Mouse (Mus musculus) brain, embryonic 14.5 days (tissue): ENCODE measurements around the gene Tas1r1. TPM values are rescaled to one million over a fixed set of nuclear protein-coding genes. Genes with fewer than 3 reads are reported as not detected.
A peak's percentile ranks its signal among the peaks of the same experiment; 100 is the strongest.
"Not testable (repeated sequence)": the region's sequence is repeated elsewhere in the genome, so short reads cannot be mapped to it uniquely, and the experiment has no call there.

ENCODE experiments used
- DNase-seq: peaks from one replicate; pipeline ENCODE4 v3.0.0-alpha.2; 2011; ENCODE audit warnings: low read depth
- CTCF ChIP-seq: fragments of 200-500 bp; IDR thresholded peaks from 2 replicates; pipeline ENCODE4 v1.5.1; 2012; ENCODE audit warnings: inconsistent platforms, mild to moderate bottlenecking, moderate library complexity, borderline replicate concordance; ENCODE audit not compliant: insufficient read depth, insufficient read length; ENCODE audit errors: extremely low read depth
- POLR2A ChIP-seq: fragments of 200-500 bp; IDR thresholded peaks from 2 replicates; pipeline ENCODE4 v1.6.1; 2012; ENCODE audit warnings: mild to moderate bottlenecking, inconsistent platforms, borderline replicate concordance; ENCODE audit not compliant: poor library complexity, insufficient read depth, insufficient read length, severe bottlenecking; ENCODE audit errors: extremely low read depth
- polyA plus RNA-seq: library from polyadenylated mRNA; depleted of rRNA; stranded (reverse); fragments of >200 nt; gene quantifications from 2 replicates; pipeline ENCODE4 v1.2.3, GENCODE M21; 2012

Tas1r1 gene
- polyA plus RNA-seq, 1 experiment: 0.37 TPM

GRCm38 (mm10) chr4:152038985-152039830 lies 840 bp upstream of the Tas1r1 start, which contains the start of gene Nol9:
TSS of gene Nol9 (plus strand) at chr4:152039321.
- TF ChIP-seq CTCF (peak; percentile 99), POLR2A (peak; percentile 60; the same call in 1 of the 2 replicates)
- peak; percentile 96 for DNase-seq

DNA sequence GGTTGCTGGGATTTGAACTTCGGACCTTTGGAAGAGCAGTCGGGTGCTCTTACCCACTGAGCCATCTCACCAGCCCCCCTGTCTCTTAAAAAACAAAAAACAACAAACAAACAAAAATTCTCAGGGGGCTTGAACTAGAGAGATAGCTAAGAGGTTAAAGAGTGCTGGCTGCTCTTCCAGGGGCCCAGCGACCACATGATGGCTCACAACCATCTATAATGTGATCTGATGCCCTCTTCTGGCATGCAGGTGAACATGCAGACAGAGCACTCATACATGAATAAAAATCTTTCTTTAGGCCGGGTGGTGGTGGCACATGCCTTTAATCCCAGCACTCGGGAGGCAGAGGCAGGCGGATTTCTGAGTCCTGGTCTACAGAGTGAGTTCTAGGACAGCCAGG lies 1.9 kb downstream of the Tas1r1 start:
- not testable (repeated sequence) for DNase-seq

DNA sequence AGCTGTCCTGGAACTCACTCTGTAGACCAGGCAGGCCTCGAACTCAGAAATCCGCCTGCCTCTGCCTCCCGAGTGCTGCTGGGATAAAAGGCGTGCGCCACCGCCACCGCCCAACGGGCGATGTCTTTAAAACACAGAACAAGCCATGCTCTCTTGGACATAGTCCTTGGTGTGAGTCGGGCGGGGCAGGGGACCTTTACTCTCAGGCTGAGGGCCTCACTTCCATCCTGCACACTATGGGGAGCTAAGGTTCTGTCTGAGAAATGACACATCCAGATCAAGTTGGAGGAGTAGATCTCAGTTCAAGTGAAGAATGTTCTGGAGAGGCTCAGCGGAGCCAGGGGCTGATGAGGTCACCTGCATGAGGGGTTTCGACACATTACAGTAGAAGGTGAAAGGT lies 5.4 kb downstream of the Tas1r1 start:
- DNase-seq: no peak
- no peak for TF ChIP-seq CTCF
- TF ChIP-seq POLR2A: no peak

GRCm38 (mm10) chr4:152029997-152030396 lies 8.4 kb downstream of the Tas1r1 start:
- DNase-seq: peak; percentile 58
- peak; percentile 12; the same call in 1 of the 2 replicates for TF ChIP-seq CTCF
- TF ChIP-seq POLR2A: no peak

GRCm38 (mm10) chr4:152029087-152029486 lies 9.3 kb downstream of the Tas1r1 start:
- TF ChIP-seq POLR2A (no peak), CTCF (peak; percentile 8; the same call in 1 of the 2 replicates)

GRCm38 (mm10) chr4:152028456-152028855 lies 9.9 kb downstream of the Tas1r1 start:
- DNase-seq: no peak
- TF ChIP-seq POLR2A (no peak), CTCF (no peak)

More at GRCm38 (mm10) chr4:152029087-152029486, 9.3 kb downstream of the Tas1r1 start:
- DNase-seq: peak; percentile 8

GRCm38 (mm10) chr4:152027524-152027923 lies 10.8 kb downstream of the Tas1r1 start, which contains the start of gene Zbtb48:
TSS of gene Zbtb48 (minus strand) at chr4:152027671.
- peak; percentile 71; the same call in 1 of the 2 replicates for TF ChIP-seq POLR2A
- no peak for TF ChIP-seq CTCF
- DNase-seq: peak; percentile 98

DNA sequence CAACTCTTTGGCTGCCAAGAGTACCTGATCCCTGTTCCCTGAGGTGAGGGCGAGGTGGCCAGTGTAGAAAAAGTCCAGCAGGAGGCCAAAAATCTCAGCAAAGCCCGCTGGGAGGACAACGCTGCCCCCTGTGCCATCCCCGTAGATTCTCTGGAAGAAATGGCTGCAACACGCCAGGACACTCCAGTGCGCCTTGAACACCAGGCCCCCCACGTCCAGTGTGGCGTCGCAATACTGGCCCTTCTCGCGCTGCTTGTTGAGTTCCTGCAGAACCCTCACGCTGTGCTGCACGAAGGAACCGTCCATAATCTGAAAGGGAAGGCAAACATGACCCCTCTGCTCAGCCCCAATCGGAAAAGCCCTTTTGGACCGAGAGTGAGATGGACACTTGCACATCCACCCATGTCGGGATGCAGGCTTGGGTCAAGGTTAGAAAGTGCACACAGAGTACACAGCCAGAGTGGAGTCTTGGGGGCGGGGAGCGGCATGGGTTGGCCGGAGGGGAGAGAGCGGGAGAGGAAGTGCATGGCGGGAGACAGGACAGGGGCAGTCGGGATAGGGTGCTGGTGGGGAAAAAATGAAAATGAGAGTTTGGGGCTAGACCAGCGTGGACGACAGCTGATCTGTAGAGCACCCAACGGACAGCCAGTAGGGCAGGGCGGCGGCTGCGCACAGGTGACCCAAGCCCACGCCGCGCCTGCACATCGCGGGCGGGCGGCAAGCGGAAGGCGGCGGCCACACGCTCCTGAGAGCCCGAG lies 11.4 kb downstream of the Tas1r1 start:
- no peak for DNase-seq
- TF ChIP-seq CTCF (no peak), POLR2A (no peak)

- no peak for TF ChIP-seq CTCF
- no peak for TF ChIP-seq POLR2A
- no peak for DNase-seq
Observed at GRCm38 (mm10) chr4:152024525-152024924, 13.8 kb downstream of the Tas1r1 start.

DNA sequence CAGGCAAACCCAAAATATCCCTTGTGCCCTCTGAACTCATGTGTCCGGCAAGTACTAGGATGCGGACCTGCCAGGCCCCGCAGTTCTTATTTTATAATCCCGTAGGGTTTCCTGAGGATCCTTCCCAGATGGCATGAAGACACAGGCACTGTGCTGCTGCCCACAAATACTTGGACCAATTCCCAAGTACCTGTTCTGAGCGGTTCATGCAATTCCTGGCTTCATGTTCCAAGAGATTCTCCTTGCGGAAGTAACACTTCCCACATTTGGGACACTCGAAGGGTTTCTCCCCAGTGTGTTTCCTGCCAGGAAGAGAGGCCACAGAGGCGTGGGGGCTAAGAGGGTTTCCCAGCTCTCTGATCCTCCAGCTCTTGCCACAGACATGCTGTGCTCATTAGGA lies 15.9 kb downstream of the Tas1r1 start:
- no peak for DNase-seq
- TF ChIP-seq CTCF: no peak
- TF ChIP-seq POLR2A: no peak

GRCm38 (mm10) chr4:152021568-152022097 lies 16.7 kb downstream of the Tas1r1 start:
- no peak for DNase-seq
- TF ChIP-seq CTCF: no peak
- no peak for TF ChIP-seq POLR2A
